Mouse (Mus musculus): ENCODE measurements at regions not wholly inside any gene's neighbourhood (a gene's known extent, or its start where the extent isn't known, plus 50 kb on each side); places are given as distances from the start of the nearest gene placed in this dataset.
"Not testable (repeated sequence)": the region's sequence is repeated elsewhere in the genome, so short reads cannot be mapped to it uniquely, and the experiment has no call there.

GRCm38 (mm10) chr9:83728428-83728827 is 77.6 kb downstream of the Elovl4 start:
- Histone ChIP-seq H3K4me3 (ENCODE audit: insufficient read depth, low read length) (no peak overlapping the region), H3K4me1 (ENCODE audit: control insufficient read depth, insufficient read depth, low read length) (peaks cover 5% of the 10 kb centered on the region; the same call in 1 of the 2 replicates), H3K27ac (ENCODE audit: insufficient read depth, low read depth, low read length) (no peak overlapping the region)
- no peak for TF ChIP-seq POLR2A (IDR thresholded peaks at IDR 0.05; ENCODE audit: borderline replicate concordance, low read depth, low read length)
- no peak for TF ChIP-seq CTCF (IDR thresholded peaks at IDR 0.05; ENCODE audit: low read depth, low read length)

GRCm38 (mm10) chr9:83727462-83728189 is 78.5 kb downstream of the Elovl4 start:
- Histone ChIP-seq H3K27ac (ENCODE audit: insufficient read depth, low read depth, low read length) (no peak overlapping the region), H3K4me1 (ENCODE audit: control insufficient read depth, insufficient read depth, low read length) (peaks cover 5% of the 10 kb centered on the region; the same call in 1 of the 2 replicates), H3K4me3 (ENCODE audit: insufficient read depth, low read length) (peak overlapping the region; percentile 37; the same call in 1 of the 2 replicates)
- TF ChIP-seq POLR2A (IDR thresholded peaks at IDR 0.05; ENCODE audit: borderline replicate concordance, low read depth, low read length) (no peak), CTCF (IDR thresholded peaks at IDR 0.05; ENCODE audit: low read depth, low read length) (peak; percentile 86)

GRCm38 (mm10) chr9:83726979-83727378 is 79.1 kb downstream of the Elovl4 start:
- TF ChIP-seq CTCF (IDR thresholded peaks at IDR 0.05; ENCODE audit: low read depth, low read length) (no peak), POLR2A (IDR thresholded peaks at IDR 0.05; ENCODE audit: borderline replicate concordance, low read depth, low read length) (no peak)
- no peak overlapping the region for H3K27ac ChIP-seq (ENCODE audit: insufficient read depth, low read depth, low read length)
- H3K4me3 ChIP-seq (ENCODE audit: insufficient read depth, low read length) = peak overlapping the region; percentile 37
- peaks cover 5% of the 10 kb centered on the region; the same call in 1 of the 2 replicates for H3K4me1 ChIP-seq (ENCODE audit: control insufficient read depth, insufficient read depth, low read length)

- Histone ChIP-seq H3K4me1 (ENCODE audit: control insufficient read depth, insufficient read depth, low read length) (peaks cover 5% of the 10 kb centered on the region; the same call in 1 of the 2 replicates), H3K27ac (ENCODE audit: insufficient read depth, low read depth, low read length) (no peak overlapping the region), H3K4me3 (ENCODE audit: insufficient read depth, low read length) (no peak overlapping the region)
- TF ChIP-seq CTCF (IDR thresholded peaks at IDR 0.05; ENCODE audit: low read depth, low read length) (no peak), POLR2A (IDR thresholded peaks at IDR 0.05; ENCODE audit: borderline replicate concordance, low read depth, low read length) (no peak)
These were observed 80.0 kb downstream of the Elovl4 start for GRCm38 (mm10) chr9:83726105-83726504.

GRCm38 (mm10) chr9:83725545-83725944 is 80.5 kb downstream of the Elovl4 start:
- Histone ChIP-seq H3K27ac (ENCODE audit: insufficient read depth, low read depth, low read length) (no peak overlapping the region), H3K4me3 (ENCODE audit: insufficient read depth, low read length) (no peak overlapping the region), H3K4me1 (ENCODE audit: control insufficient read depth, insufficient read depth, low read length) (peaks cover 5% of the 10 kb centered on the region; the same call in 1 of the 2 replicates)
- no peak for TF ChIP-seq POLR2A (IDR thresholded peaks at IDR 0.05; ENCODE audit: borderline replicate concordance, low read depth, low read length)
- TF ChIP-seq CTCF (IDR thresholded peaks at IDR 0.05; ENCODE audit: low read depth, low read length) = no peak

- TF ChIP-seq CTCF (IDR thresholded peaks at IDR 0.05; ENCODE audit: low read depth, low read length) (no peak), POLR2A (IDR thresholded peaks at IDR 0.05; ENCODE audit: borderline replicate concordance, low read depth, low read length) (no peak)
- Histone ChIP-seq H3K4me1 (ENCODE audit: control insufficient read depth, insufficient read depth, low read length) (no peaks in the 10 kb centered on the region), H3K27ac (ENCODE audit: insufficient read depth, low read depth, low read length) (no peak overlapping the region), H3K4me3 (ENCODE audit: insufficient read depth, low read length) (no peak overlapping the region)
These were observed 85.1 kb downstream of the Elovl4 start for GRCm38 (mm10) chr9:83720982-83721381.

- Histone ChIP-seq H3K4me1 (ENCODE audit: control insufficient read depth, insufficient read depth, low read length) (no peaks in the 10 kb centered on the region), H3K27ac (ENCODE audit: insufficient read depth, low read depth, low read length) (no peak overlapping the region), H3K4me3 (ENCODE audit: insufficient read depth, low read length) (no peak overlapping the region)
- TF ChIP-seq POLR2A (IDR thresholded peaks at IDR 0.05; ENCODE audit: borderline replicate concordance, low read depth, low read length) = no peak
- TF ChIP-seq CTCF (IDR thresholded peaks at IDR 0.05; ENCODE audit: low read depth, low read length) = no peak
These were observed 86.3 kb downstream of the Elovl4 start for GRCm38 (mm10) chr9:83719811-83720210.

GRCm38 (mm10) chr9:83718084-83718483 is 88.0 kb downstream of the Elovl4 start:
- H3K4me1 ChIP-seq (ENCODE audit: control insufficient read depth, insufficient read depth, low read length); H3K27ac ChIP-seq (ENCODE audit: insufficient read depth, low read depth, low read length); H3K4me3 ChIP-seq (ENCODE audit: insufficient read depth, low read length): not testable (repeated sequence)

- TF ChIP-seq CTCF (IDR thresholded peaks at IDR 0.05; ENCODE audit: low read depth, low read length) (no peak), POLR2A (IDR thresholded peaks at IDR 0.05; ENCODE audit: borderline replicate concordance, low read depth, low read length) (no peak)
- H3K27ac ChIP-seq (ENCODE audit: insufficient read depth, low read depth, low read length) = no peak overlapping the region
- H3K4me1 ChIP-seq (ENCODE audit: control insufficient read depth, insufficient read depth, low read length) = no peaks in the 10 kb centered on the region
- H3K4me3 ChIP-seq (ENCODE audit: insufficient read depth, low read length) = no peak overlapping the region
These were observed 89.8 kb downstream of the Elovl4 start for GRCm38 (mm10) chr9:83716101-83716763.

GRCm38 (mm10) chr9:83707361-83707760 is 98.7 kb downstream of the Elovl4 start:
- H3K27ac ChIP-seq (ENCODE audit: insufficient read depth, low read depth, low read length) = no peak overlapping the region

More at GRCm38 (mm10) chr9:83707361-83707760, 98.7 kb downstream of the Elovl4 start:
- no peak overlapping the region for H3K4me3 ChIP-seq (ENCODE audit: insufficient read depth, low read length)
- no peaks in the 10 kb centered on the region for H3K4me1 ChIP-seq (ENCODE audit: control insufficient read depth, insufficient read depth, low read length)
- TF ChIP-seq POLR2A (IDR thresholded peaks at IDR 0.05; ENCODE audit: borderline replicate concordance, low read depth, low read length) = no peak
- no peak for TF ChIP-seq CTCF (IDR thresholded peaks at IDR 0.05; ENCODE audit: low read depth, low read length)

Data from bone marrow macrophage, adult 2 months (primary cell).